Mouse (Mus musculus): ENCODE data around the gene 1810009A15Rik. TPM values are rescaled to one million over a fixed set of nuclear protein-coding genes. Genes with fewer than 3 reads are reported as not detected.
"Not testable (repeated sequence)": the region's sequence is repeated elsewhere in the genome, so short reads cannot be mapped to it uniquely, and the experiment has no call there.

The 1810009A15Rik gene
- 10 to 100 TPM; 22.0 to 25.7 TPM for total RNA-seq (2021)

DNA sequence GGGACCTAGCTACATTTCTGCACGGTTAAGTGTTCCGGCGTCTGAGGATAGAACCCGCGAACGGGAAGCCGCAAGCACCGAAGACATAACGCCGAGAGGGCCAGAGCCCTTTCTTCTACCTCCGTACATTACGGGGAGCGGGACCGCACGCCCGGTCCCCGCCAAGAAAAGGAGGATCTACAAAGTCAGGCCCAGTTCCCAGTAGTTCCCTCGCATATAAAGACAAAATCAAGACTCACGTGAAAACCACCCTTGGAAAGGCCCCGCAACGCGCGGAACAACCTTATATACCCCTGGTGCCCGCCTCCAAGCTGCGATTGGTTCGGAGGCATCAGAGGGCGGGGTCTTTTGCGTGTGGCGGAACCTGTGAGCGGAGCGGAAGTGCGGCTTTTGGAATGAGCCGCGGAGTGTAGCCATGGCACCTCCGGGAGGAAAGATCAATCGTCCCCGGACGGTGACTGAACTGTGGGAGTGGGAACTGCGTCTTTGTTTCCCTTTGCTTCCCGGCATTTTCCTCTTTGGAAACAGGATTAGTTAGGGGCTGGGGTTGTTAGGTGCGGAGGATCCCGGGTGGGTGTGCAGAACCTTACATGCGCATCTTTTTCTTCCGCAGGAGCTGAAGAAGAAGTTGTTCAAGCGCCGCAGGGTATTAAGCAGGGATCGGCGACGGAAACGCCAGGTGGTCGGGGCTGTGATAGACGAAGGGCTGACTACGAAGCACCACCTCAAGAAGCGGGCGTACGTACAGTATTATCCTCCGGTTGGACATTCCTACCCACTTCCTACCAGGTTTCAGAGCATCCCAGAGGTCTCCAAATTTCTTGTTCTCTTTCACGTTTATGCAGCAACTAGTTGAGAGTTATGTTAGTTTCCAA, at the start of gene 1810009A15Rik, which contains the start of gene Gm49416:
Gene 1810009A15Rik, plus strand, starts transcription at position 343 of the 875 bp plus-strand sequence.
Gene Gm49416, plus strand, starts transcription at position 416 of the 875 bp plus-strand sequence.
- peak; percentile 81 to 85 for DNase-seq (ENCODE audit: extremely low spot score in 1 of 2, low spot score in 1 of 2)

DNA sequence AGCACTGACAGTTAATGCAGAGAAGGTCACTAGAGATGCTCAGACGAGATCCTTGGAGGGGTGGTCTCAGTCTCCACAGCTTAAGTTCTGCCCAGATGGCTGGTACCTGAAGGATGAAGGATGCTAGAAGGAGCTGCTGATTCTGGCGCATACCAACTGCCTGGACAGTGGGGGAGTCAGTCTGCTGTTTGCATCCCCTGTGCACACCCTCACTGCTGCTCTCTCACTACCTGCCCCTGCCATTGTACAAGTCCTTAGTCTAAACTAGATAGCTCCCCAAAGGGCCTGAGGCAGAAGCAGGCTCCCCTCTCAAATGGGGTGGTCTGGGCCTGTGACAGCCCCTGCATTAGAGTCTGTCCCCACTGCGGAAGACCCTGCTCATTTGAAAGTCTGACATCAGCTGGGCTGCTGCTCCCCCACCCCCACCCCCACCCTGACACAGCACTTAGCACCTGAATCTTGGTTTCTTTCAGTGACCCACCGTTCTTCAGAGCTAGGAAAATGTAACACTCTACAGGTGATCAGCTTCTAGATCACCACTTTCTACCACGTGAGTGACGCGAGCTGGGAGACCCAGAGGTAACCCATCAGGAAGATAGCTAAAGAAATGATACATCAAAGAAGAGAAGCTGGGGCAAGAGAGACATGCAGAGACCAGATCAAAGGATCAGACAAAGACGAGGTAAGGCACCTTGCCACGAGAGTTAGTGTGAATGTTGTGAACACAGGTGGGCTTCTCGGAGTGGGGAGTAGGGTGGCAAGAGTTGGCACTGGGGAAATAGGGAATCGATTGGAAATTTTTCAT, 49.3 kb upstream of the 1810009A15Rik start, which contains the start of gene Gng3:
Gene Gng3, minus strand, starts transcription at position 92 of the 805 bp plus-strand sequence.
- peak; percentile 55 to 64 for DNase-seq (ENCODE audit: extremely low spot score in 1 of 2, low spot score in 1 of 2)

DNA sequence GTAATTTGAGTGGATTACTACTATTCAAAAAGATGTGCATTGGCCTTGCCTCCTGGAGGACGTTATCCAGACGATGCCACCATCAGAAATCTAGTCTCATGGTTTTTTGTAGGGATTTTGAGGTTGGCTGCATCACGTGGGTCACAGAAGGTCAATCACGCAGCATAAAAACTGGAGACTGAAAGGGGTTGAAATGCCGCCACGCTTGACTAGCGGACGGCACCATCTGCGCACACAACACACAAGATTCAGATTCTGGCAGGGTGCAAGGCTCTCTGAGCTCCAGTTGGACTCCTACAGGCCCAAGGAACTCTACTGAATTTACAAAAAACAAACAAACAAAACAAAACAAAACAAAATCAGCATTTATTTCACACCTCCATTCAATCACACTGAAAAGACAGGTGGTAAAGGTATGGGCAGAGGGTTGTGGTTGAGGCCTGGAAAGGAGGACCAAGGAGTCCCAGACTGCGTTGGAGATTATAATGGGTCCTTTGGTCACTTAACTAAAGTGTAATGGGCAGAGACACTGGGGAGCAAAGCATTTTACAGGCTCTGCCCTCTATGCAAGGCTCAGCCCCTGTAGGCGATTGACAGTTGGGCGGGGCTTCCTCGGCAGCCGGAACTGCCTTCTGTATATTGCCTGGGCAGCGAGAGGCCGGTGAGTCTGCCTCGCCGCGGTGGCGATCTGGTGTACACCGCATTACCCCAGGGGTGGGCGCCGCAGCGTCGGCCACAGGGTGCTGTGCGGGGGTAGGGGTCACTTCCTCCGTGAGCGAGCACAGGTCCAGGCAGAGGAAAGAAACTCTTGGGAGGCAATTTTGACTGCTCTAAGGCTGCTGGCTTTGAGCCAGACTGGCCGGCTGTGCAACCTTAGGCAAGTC, 48.5 kb upstream of the 1810009A15Rik start:
- peak; percentile 57 to 60 for DNase-seq (ENCODE audit: extremely low spot score in 1 of 2, low spot score in 1 of 2)

DNA sequence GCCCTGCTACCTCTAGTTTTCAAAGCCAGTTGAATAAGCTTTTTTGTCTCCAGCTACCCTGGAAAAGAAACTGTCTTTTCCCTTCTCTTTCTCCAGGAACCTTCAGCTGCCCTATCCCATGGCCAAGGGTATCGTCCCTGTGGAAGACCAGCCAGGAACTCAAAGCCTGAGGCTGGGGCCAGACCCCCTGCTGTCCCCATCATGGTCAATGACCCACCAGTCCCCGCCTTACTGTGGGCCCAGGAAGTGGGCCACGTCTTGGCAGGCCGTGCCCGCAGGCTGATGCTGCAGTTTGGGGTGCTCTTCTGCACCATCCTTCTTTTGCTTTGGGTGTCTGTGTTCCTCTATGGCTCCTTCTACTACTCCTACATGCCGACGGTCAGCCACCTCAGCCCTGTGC, 47.6 kb upstream of the 1810009A15Rik start:
- DNase-seq (ENCODE audit: extremely low spot score in 1 of 2, low spot score in 1 of 2) = no peak

DNA sequence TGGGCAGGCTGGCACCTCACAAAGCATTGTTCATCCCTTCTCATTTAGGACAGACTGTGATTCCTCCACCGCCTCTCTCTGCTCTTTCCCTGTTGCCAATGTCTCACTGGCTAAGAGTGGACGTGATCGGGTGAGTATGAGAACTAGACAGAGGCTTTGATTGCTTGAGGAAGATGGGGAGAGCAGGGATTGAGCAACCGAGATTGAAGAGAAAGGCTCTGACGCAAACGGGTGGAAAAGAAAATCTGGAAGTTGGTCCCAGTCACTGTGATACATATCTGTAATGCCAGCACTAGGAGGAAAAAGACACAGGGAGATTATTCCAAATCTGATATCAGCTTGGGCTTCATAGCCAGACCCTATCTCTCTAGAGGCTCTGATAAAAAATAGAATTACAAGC, 45.7 kb upstream of the 1810009A15Rik start:
- DNase-seq (ENCODE audit: extremely low spot score in 1 of 2, low spot score in 1 of 2) = no peak

DNA sequence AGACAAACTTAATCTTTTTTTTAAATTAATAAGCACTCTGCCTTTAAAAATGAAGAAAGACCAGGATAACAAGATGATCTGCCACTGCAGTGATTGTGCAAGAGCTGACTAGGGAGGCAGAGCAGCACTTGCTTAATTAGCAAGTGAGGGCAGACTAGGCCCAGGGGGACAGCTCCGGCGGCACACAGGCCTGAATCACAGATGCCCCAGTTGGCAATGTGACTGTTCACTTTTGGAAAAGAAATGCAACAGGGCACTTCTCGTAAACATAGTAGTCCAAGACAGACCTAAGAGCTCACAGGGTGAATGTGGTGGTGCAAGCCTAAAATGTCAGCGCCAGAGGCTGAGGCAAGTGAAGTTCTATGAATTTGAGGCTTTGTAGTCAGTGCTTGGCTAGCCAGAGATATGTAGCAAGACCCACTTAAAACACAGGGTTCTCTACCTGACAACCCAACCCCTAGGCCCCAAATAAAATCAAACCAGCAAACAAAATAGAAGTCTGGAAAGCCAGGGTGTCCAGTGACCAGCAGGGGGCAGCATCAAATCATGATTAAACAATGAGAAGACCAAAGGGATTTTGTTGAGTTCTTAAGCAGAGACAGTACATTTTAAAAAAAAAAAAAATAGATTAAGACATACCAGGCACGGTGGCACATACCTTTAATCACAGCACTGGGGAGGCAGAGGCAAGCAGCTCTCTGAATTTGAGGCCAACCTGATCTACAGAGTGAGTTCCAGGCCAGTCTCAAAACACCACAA, 44.1 kb upstream of the 1810009A15Rik start:
- DNase-seq (ENCODE audit: extremely low spot score in 1 of 2, low spot score in 1 of 2) = peak; percentile 59 to 96

DNA sequence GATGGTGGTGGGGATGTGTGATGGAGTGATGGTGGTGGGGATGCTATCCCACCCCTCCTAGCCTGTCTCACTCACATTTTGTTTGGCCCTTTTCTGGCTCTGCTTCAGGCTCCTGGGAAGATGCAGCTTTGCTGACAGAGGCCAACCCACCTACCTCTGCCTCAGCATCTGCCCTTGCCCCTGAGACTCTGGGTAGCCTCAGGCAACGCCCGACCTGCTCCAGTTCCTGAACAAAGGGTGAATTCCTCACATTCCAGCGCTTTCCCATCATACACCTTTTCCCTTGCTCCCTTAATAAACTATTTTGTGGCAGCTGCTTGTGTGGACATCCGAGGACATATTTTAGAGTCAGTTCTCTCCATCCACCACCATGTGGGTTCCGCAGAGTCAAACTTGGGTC, 40.3 kb upstream of the 1810009A15Rik start:
- DNase-seq (ENCODE audit: extremely low spot score in 1 of 2, low spot score in 1 of 2) = no peak

DNA sequence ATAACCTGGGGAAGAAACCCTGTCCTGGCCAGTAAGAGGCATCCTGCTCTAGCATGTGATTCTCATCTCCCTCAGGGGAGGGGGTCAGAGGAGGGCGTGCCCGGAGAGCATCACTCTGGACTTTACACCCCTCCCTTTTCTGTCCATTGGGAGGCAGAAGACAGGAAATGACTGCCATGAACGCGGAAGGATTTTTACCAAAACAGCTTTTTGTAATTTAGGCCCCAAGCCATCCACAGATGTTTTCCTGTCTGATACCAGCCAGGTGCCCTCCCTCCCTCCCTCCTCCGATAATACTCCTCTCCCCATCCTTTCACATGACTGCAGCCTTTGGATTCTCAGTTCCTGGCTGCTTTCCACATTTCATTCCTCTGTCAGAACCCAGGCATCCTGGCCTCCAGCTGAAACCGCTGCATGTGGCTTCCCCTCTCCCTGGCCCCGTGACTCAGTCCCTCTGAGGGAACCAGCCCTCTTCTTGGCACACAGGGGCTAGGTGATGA, 38.2 kb upstream of the 1810009A15Rik start, which contains the start of gene Lrrn4cl:
Gene Lrrn4cl, plus strand, starts transcription at position 367 of the 500 bp plus-strand sequence.
- no peak for DNase-seq (ENCODE audit: extremely low spot score in 1 of 2, low spot score in 1 of 2)

DNA sequence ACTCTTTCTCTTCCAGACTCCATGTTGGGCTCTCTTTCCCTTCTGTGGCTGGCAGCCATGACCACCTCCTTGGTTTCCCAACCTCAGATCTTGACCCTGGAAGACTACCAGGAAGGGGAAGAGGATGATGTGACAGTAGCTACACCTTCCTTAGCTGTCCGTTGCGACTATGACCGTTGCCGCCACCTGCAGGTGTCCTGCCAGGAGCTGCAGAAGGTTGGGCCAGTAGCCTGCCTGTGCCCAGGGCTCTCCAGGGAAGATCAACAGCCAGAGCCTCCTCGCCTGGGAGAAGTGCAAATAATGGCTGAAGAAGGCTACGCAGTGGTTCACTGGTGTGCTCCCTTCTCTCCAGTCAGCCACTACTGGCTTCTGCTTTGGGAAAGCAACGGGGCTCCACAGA, 37.0 kb upstream of the 1810009A15Rik start:
- no peak for DNase-seq (ENCODE audit: extremely low spot score in 1 of 2, low spot score in 1 of 2)

DNA sequence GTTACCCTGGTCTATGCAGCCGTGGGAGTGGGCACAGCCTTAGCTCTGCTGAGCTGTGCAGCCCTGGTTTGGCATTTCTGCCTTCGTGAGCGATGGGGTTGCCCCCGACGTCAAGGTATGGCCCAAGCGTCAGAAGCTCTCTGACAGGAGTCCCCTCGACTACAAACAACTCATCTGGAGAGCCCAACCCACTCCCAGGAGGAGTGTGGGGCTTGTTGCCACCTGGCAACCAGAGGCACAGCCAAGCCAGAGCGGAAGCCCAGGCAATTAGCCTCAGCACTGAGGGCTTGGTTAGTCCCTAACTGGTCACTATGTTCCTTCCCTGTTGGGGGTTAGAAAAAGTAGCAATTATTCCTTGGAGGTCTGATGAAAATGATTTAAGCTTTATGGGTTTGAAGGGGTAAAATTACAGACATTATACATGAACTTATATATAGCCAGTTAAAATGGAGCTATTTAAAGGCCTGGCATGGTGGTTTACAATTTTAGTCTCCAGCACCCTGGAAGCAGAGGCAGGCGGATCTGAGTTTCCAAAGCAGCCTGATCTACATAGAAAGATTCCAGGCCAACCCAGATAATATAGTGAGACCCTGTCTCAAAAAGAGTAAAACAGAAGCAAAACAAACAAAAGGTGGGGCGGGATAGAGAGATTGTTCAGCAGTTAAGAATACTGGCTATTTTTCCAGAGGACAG, 36.3 kb upstream of the 1810009A15Rik start:
- DNase-seq (ENCODE audit: extremely low spot score in 1 of 2, low spot score in 1 of 2) = no peak

DNA sequence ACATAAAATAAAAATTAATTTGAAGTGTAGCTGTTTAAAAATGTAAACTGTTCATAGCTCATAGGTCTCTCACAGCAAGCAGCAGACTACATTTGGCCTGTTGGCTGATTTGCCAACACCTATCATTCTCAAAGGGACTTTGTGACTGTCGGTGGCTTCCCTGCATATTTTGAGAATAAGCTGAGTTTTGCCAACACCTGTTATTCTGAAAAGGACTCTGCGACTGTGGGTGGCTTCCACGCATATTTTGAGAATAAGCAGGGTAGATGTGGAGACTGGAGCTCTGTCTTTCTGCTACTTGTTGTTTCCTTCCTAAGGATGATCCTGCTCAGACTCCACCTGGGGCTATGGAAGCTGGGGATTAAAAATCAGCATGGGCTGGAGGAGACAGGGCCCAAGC, 35.5 kb upstream of the 1810009A15Rik start:
- DNase-seq (ENCODE audit: extremely low spot score in 1 of 2, low spot score in 1 of 2) = no peak

DNA sequence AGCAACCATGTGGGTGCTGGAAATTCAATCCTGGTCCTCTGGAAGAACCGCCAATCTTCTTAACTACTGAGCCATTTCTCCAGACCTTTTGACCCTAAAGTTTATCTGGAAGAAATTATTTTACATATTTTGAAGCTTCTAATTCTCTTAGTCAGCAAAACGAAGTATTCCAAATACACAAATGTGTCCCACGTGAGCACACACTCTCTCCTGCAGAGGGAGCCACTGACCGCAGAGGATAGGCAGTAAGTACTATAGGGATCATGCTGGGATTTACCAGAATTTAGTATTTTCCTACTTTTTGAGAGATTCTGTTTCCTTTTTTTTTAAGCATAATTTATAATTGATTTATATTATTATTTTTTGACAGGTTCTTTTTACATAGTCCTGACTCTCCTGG, 31.0 kb upstream of the 1810009A15Rik start:
- DNase-seq (ENCODE audit: extremely low spot score in 1 of 2, low spot score in 1 of 2) = peak in 1 of 2 experiments; percentile 27

DNA sequence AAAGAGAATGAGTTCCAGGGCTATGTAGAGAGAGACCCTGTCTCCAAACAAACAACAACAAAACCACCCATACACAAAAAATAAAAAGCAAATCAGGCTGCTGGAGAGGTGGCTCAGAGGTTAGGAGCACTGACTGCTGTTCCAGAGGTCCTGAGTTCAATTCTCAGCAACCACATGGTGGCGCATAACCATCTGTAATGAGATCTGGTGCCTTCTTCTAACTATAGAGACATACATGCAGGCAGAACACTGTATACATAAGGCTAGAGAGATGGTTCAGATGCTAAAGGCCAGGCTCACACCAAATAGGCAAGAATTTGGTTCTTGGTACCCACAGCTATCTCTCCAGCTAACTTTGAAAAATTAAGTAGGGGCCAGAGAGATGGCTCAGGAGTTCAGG, 29.6 kb upstream of the 1810009A15Rik start:
- DNase-seq (ENCODE audit: extremely low spot score in 1 of 2, low spot score in 1 of 2) = no peak

DNA sequence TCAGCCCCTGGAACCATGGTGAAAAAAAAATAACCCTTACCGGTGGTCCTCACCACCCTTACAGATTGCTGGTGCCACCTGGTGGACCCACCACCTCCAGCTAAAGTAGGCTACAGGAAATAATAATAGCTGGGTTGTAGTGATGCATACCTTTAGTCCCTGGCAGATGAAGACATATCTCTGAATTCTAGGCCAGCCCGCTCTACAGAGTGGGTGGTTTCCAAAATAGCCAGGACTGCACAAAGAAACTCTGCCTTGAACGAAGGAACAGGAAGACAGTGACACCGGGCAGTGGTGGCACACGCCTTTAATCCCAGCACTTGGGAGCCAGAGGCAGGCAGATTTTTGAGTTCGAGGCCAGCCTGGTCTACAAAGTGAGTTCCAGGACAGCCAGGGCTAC, 24.4 kb upstream of the 1810009A15Rik start:
- no peak for DNase-seq (ENCODE audit: extremely low spot score in 1 of 2, low spot score in 1 of 2)

DNA sequence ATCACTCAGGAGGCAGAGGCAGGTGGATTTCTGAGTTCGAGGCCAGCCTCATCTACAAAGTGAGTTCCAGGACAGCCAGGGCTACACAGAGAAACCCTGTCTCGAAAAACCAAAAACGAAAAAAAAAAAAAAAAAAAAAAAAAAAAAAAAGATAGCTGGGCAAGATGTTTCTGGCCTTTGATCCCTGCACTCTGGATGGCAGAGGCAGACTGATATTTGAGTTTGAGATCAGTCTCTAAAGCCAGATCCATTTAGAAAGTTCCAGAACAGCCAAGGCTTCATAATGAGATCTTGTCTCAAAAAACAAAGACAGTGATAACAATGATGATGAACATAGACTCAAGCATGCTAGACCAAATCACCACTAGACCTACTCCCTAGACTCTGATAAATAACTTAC, 18.3 kb upstream of the 1810009A15Rik start:
- not testable (repeated sequence) for DNase-seq (ENCODE audit: extremely low spot score in 1 of 2, low spot score in 1 of 2)

DNA sequence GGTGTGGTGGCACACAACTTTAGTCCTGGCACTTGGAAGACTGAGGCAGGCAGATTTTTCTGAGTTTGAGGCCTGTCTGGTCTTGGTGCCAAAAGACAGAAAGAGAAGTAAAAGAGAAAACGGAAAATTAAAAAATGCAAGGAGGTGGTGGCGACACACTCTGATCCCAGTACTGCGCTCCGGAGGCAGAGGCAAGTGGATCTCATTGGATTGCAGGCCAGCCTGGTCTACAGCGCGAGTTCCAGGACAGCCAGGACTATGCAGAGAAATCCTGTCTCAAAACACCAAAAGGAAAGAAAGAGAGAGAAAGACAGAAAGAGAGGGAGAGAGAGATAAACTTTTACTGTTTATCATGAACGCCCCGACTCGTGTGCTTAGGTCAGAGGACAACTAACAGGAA, 17.8 kb upstream of the 1810009A15Rik start:
- DNase-seq (ENCODE audit: extremely low spot score in 1 of 2, low spot score in 1 of 2) = no peak

DNA sequence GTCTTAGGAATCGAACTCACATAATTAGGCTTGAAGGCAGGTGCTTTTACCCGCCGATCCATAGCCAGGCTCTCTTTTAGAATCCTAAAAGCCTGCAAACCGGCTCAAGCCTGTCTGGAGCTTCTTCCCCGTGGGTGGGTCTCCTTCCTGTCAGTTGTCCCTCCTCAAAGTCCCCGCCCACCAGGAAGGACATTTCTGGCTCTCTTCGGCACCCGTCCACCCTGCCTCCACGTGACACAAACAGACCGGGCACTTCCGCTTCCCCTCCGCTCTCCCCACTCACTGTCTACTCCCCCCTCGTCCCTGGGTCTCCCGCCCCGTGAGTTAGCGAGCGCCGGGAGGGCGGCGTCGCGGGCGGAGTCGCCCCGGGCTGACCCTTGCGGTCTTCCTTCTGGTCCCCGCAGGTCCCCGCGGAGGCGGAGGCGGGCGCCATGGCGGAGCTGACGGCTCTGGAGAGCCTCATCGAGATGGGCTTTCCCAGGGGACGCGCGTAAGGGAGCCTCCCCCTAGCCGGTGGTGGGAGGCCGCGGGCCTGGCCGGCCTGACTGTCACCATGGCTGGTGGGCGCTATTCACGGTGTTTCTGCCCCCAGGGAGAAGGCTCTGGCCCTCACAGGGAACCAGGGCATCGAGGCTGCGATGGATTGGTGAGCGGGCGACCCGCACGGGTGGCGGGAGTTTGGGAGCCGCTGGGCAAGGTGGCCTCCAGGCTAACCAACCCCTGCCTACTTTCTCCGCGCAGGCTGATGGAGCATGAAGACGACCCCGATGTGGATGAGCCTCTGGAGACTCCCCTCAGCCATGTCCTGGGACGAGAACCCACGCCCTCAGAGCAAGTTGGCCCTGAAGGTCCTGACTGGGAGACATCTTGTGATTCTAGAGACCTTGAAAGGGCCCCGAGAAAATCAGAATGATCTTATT, 17.1 kb upstream of the 1810009A15Rik start, which contains the start of gene Ubxn1:
Gene Ubxn1, plus strand, starts transcription at position 230 of the 920 bp plus-strand sequence.
- peak; percentile 94 to 95 for DNase-seq (ENCODE audit: extremely low spot score in 1 of 2, low spot score in 1 of 2)

All from layer of hippocampus, postnatal 25 days (tissue).